Mouse (Mus musculus) cerebellum, adult (tissue): ENCODE measurements around the gene Stat5b.

Experiments
- ATAC-seq: cut with Nextera tagmentation; 2 replicates; pipeline ENCODE4 v1.9.2; 2017; ENCODE audit warnings: mild to moderate bottlenecking, moderate library complexity, mixed read lengths; ENCODE audit not compliant: insufficient number of reproducible peaks, low FRiP score, low TSS enrichment

Gene Stat5b

GRCm38 (mm10) chr11:100844121-100844520 lies 6.4 kb downstream of the Stat5b start:
- ATAC-seq = no peak

- ATAC-seq = no peak
These were observed 7.4 kb downstream of the Stat5b start for GRCm38 (mm10) chr11:100843070-100843669.

- ATAC-seq = no peak
These were observed 8.5 kb downstream of the Stat5b start for GRCm38 (mm10) chr11:100842025-100842424.

- ATAC-seq = no peak
These were observed 9.7 kb downstream of the Stat5b start for GRCm38 (mm10) chr11:100840866-100841265.

GRCm38 (mm10) chr11:100839523-100839922 lies 11.0 kb downstream of the Stat5b start:
- ATAC-seq = no peak

- no peak for ATAC-seq
These were observed 11.6 kb downstream of the Stat5b start for GRCm38 (mm10) chr11:100838894-100839293.

- ATAC-seq = no peak
These were observed 13.4 kb downstream of the Stat5b start for GRCm38 (mm10) chr11:100836923-100837702.

- no peak for ATAC-seq
These were observed 17.1 kb downstream of the Stat5b start for GRCm38 (mm10) chr11:100833466-100833865.

GRCm38 (mm10) chr11:100831396-100831795 lies 19.1 kb downstream of the Stat5b start:
- no peak for ATAC-seq

- no peak for ATAC-seq
These were observed 20.8 kb downstream of the Stat5b start for GRCm38 (mm10) chr11:100829691-100830090.

- no peak for ATAC-seq
These were observed 21.8 kb downstream of the Stat5b start for GRCm38 (mm10) chr11:100828676-100829151.

- no peak for ATAC-seq
These were observed 24.2 kb downstream of the Stat5b start for GRCm38 (mm10) chr11:100826161-100826866.

GRCm38 (mm10) chr11:100825451-100825850 lies 25.1 kb downstream of the Stat5b start:
- ATAC-seq = no peak

- no peak for ATAC-seq
These were observed 26.0 kb downstream of the Stat5b start for GRCm38 (mm10) chr11:100824496-100824895.

- no peak for ATAC-seq
These were observed 26.8 kb downstream of the Stat5b start for GRCm38 (mm10) chr11:100823543-100824313.

- no peak for ATAC-seq
These were observed 28.2 kb downstream of the Stat5b start for GRCm38 (mm10) chr11:100822365-100822764.

GRCm38 (mm10) chr11:100821605-100822220 lies 28.8 kb downstream of the Stat5b start:
- no peak for ATAC-seq

GRCm38 (mm10) chr11:100820047-100820446 lies 30.5 kb downstream of the Stat5b start:
- ATAC-seq = no peak

- ATAC-seq = no peak
These were observed 30.9 kb downstream of the Stat5b start for GRCm38 (mm10) chr11:100819626-100820025.

GRCm38 (mm10) chr11:100819048-100819447 lies 31.5 kb downstream of the Stat5b start:
- no peak for ATAC-seq
